Mouse (Mus musculus): ENCODE results near the gene Efhc1. TPM values are rescaled to one million over a fixed set of nuclear protein-coding genes. Genes with fewer than 3 reads are reported as not detected.

The Efhc1 gene
- polyA plus RNA-seq, 1 experiment from 2014 or later = 2.9 TPM

- ATAC-seq (ENCODE audit: insufficient number of reproducible peaks, low FRiP score, low TSS enrichment, low read depth) = no peak
Observed at GRCm38 (mm10) chr1:20951799-20952198, 373 bp downstream of the Efhc1 start.

DNA sequence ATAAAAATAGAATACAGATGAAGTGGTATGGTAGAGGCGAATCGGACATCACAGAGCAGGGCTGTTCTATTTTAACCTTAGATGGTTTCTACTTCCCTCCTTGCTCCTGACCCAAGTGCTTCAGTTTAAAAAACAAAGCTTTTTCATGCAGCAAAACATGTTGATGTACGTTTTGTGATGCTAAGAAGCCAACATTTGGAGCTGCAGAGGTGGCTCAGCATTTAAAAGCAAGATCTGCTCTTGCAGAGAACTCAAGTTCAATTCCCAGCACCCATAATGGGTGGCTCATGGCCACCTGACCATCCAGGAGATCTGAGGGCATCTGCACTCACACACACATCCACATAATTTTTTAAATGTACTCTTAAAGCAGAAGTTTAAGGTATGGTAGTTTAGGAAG, 3.5 kb downstream of the Efhc1 start:
- no peak for ATAC-seq (ENCODE audit: insufficient number of reproducible peaks, low FRiP score, low TSS enrichment, low read depth)
- Histone ChIP-seq H3K4me2 (no peak overlapping the region), H3K36me3 (no peaks in the 10 kb centered on the region), H3K9ac (no peak overlapping the region), H3K4me3 (no peak overlapping the region), H3K27ac (no peak overlapping the region), H3K27me3 (no peaks in the 10 kb centered on the region), H3K9me3 (no peaks in the 10 kb centered on the region), H3K4me1 (peaks cover 11% of the 10 kb centered on the region)
- WGBS = 82% methylated on average over 3 of the region's 3 CpGs

More at GRCm38 (mm10) chr1:20951799-20952198, 373 bp downstream of the Efhc1 start:
- Histone ChIP-seq H3K27me3 (no peaks in the 10 kb centered on the region), H3K4me2 (peak overlapping the region; percentile 74), H3K27ac (peak overlapping the region; percentile 81), H3K36me3 (no peaks in the 10 kb centered on the region), H3K4me3 (peak overlapping the region; percentile 67), H3K9ac (peak overlapping the region; percentile 62), H3K9me3 (no peaks in the 10 kb centered on the region), H3K4me1 (peaks cover 11% of the 10 kb centered on the region)
- 5% methylated on average over 16 of the region's 16 CpGs for WGBS

GRCm38 (mm10) chr1:20969642-20970041, 18.2 kb downstream of the Efhc1 start:
- Histone ChIP-seq H3K4me3 (no peak overlapping the region), H3K36me3 (no peaks in the 10 kb centered on the region), H3K4me1 (no peaks in the 10 kb centered on the region), H3K4me2 (no peak overlapping the region), H3K27ac (no peak overlapping the region), H3K9ac (no peak overlapping the region), H3K27me3 (no peaks in the 10 kb centered on the region), H3K9me3 (no peaks in the 10 kb centered on the region)
- WGBS = 86% methylated on average over 2 of the region's 2 CpGs
- no peak for ATAC-seq (ENCODE audit: insufficient number of reproducible peaks, low FRiP score, low TSS enrichment, low read depth)

DNA sequence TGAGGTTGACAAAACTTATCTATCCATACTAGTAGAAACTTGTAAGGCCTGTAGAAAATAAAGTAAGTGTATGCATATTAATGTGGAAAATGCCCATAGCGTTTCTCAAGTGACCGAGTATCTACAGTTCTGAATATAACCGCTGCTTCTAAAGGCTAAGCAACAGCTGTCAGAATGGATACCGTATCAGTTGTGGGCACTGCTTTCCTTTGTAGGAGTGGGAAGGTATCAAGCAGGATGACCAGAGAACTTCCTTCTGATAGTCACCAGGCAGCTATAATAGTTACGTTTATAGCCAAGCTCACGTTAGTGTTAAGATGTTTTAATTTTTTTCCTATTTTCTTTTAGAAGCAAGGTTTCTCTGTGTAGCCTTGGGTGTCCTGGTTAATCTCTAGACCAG, 22.0 kb downstream of the Efhc1 start:
- Histone ChIP-seq H3K4me1 (no peaks in the 10 kb centered on the region), H3K4me2 (no peak overlapping the region), H3K4me3 (no peak overlapping the region), H3K27me3 (no peaks in the 10 kb centered on the region), H3K9me3 (no peaks in the 10 kb centered on the region), H3K36me3 (no peaks in the 10 kb centered on the region), H3K27ac (no peak overlapping the region), H3K9ac (no peak overlapping the region)
- ATAC-seq (ENCODE audit: insufficient number of reproducible peaks, low FRiP score, low TSS enrichment, low read depth) = no peak
- 90% methylated on average over 6 of the region's 6 CpGs for WGBS

- H3K36me3 ChIP-seq = no peaks in the 10 kb centered on the region
- H3K9ac ChIP-seq = no peak overlapping the region
- no peaks in the 10 kb centered on the region for H3K27me3 ChIP-seq
- 55% methylated on average over 9 of the region's 9 CpGs for WGBS
- no peaks in the 10 kb centered on the region for H3K9me3 ChIP-seq
- no peak overlapping the region for H3K4me3 ChIP-seq
- no peak for ATAC-seq (ENCODE audit: insufficient number of reproducible peaks, low FRiP score, low TSS enrichment, low read depth)
- no peak overlapping the region for H3K27ac ChIP-seq
- H3K4me2 ChIP-seq = no peak overlapping the region
- no peaks in the 10 kb centered on the region for H3K4me1 ChIP-seq
Observed at GRCm38 (mm10) chr1:20974341-20975135, 23.1 kb downstream of the Efhc1 start.

DNA sequence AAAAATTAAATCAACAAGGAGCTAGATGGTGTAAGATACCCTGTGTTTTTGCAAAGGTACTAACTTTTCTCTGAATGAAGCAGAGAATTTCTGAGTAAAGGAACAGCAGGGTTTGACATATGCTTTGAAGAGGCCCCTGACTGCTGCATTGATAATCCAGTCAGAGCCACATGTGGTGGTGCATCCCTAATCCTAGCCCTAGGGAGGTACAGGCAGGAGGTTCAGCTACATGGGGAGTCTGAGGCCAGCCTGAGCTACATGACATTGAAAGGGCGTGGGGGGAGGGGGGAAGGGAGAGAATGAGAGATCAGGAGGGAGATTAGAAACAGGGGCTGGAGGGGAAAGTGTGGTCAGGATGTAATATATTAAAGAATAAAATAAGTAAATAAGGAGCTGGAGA, 29.1 kb downstream of the Efhc1 start:
- no peak overlapping the region for H3K9ac ChIP-seq
- ATAC-seq (ENCODE audit: insufficient number of reproducible peaks, low FRiP score, low TSS enrichment, low read depth) = no peak
- H3K4me1 ChIP-seq = no peaks in the 10 kb centered on the region
- no peak overlapping the region for H3K27ac ChIP-seq
- H3K9me3 ChIP-seq = no peaks in the 10 kb centered on the region
- no peaks in the 10 kb centered on the region for H3K27me3 ChIP-seq
- no peak overlapping the region for H3K4me3 ChIP-seq
- H3K4me2 ChIP-seq = no peak overlapping the region
- 83% methylated on average over 1 of the region's 1 CpGs for WGBS
- no peaks in the 10 kb centered on the region for H3K36me3 ChIP-seq

GRCm38 (mm10) chr1:20981764-20982163, 30.3 kb downstream of the Efhc1 start:
- ATAC-seq (ENCODE audit: insufficient number of reproducible peaks, low FRiP score, low TSS enrichment, low read depth) = no peak
- H3K4me2 ChIP-seq = no peak overlapping the region

GRCm38 (mm10) chr1:20984103-20984502, 32.7 kb downstream of the Efhc1 start:
- no peaks in the 10 kb centered on the region for H3K36me3 ChIP-seq
- no peaks in the 10 kb centered on the region for H3K4me1 ChIP-seq
- ATAC-seq (ENCODE audit: insufficient number of reproducible peaks, low FRiP score, low TSS enrichment, low read depth) = no peak
- H3K4me2 ChIP-seq = no peak overlapping the region
- H3K27ac ChIP-seq = no peak overlapping the region
- H3K27me3 ChIP-seq = no peaks in the 10 kb centered on the region
- H3K4me3 ChIP-seq = no peak overlapping the region
- no peak overlapping the region for H3K9ac ChIP-seq
- H3K9me3 ChIP-seq = no peaks in the 10 kb centered on the region
- WGBS = 61% methylated on average over 2 of the region's 2 CpGs

More at GRCm38 (mm10) chr1:20981764-20982163, 30.3 kb downstream of the Efhc1 start:
- H3K9ac ChIP-seq = no peak overlapping the region
- 88% methylated on average over 6 of the region's 6 CpGs for WGBS
- no peaks in the 10 kb centered on the region for H3K9me3 ChIP-seq
- H3K4me1 ChIP-seq = no peaks in the 10 kb centered on the region
- H3K4me3 ChIP-seq = no peak overlapping the region
- no peaks in the 10 kb centered on the region for H3K27me3 ChIP-seq
- no peak overlapping the region for H3K27ac ChIP-seq
- no peaks in the 10 kb centered on the region for H3K36me3 ChIP-seq

GRCm38 (mm10) chr1:20984582-20984981, 33.2 kb downstream of the Efhc1 start:
- 80% methylated on average over 4 of the region's 4 CpGs for WGBS
- no peaks in the 10 kb centered on the region for H3K27me3 ChIP-seq
- ATAC-seq (ENCODE audit: insufficient number of reproducible peaks, low FRiP score, low TSS enrichment, low read depth) = no peak
- H3K9me3 ChIP-seq = no peaks in the 10 kb centered on the region
- no peak overlapping the region for H3K9ac ChIP-seq
- H3K27ac ChIP-seq = no peak overlapping the region
- no peaks in the 10 kb centered on the region for H3K4me1 ChIP-seq
- H3K4me3 ChIP-seq = no peak overlapping the region
- H3K36me3 ChIP-seq = no peaks in the 10 kb centered on the region
- no peak overlapping the region for H3K4me2 ChIP-seq

DNA sequence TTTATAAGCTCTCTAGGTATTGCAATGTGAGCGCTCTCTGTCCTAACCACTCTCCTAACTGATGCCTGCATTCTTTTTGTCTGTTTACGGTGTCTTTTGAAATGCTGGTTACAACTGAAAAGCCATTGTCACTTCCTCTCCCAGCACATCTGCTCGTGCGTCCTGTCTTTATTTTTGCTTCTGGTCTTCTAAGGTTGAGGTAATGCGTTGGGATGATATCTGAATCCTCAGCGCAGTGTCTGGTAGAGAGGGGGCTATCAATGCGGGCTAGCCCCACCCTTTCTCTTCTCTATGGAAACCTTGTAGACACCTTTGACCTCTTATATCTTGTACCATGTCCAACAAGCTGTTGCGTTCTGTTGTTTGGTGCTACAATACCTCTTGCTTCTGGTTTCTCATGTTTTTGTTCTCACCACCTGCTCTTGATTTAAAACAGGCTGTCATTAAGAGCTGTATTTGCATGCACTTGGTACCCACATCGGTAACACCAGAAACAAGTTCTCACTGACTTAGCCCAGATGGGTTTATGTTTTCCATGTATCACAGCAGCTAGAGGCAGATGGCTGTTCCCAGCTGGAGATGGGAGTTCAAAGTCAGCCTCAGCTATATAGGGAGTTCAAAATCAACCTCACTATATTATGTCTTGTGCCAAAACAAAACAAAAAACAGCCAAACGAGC, 35.1 kb downstream of the Efhc1 start:
- 69% methylated on average over 10 of the region's 10 CpGs for WGBS
- Histone ChIP-seq H3K4me3 (no peak overlapping the region), H3K27me3 (no peaks in the 10 kb centered on the region), H3K4me1 (no peaks in the 10 kb centered on the region), H3K36me3 (no peaks in the 10 kb centered on the region), H3K9ac (no peak overlapping the region), H3K4me2 (no peak overlapping the region), H3K9me3 (no peaks in the 10 kb centered on the region), H3K27ac (no peak overlapping the region)
- ATAC-seq (ENCODE audit: insufficient number of reproducible peaks, low FRiP score, low TSS enrichment, low read depth) = no peak

DNA sequence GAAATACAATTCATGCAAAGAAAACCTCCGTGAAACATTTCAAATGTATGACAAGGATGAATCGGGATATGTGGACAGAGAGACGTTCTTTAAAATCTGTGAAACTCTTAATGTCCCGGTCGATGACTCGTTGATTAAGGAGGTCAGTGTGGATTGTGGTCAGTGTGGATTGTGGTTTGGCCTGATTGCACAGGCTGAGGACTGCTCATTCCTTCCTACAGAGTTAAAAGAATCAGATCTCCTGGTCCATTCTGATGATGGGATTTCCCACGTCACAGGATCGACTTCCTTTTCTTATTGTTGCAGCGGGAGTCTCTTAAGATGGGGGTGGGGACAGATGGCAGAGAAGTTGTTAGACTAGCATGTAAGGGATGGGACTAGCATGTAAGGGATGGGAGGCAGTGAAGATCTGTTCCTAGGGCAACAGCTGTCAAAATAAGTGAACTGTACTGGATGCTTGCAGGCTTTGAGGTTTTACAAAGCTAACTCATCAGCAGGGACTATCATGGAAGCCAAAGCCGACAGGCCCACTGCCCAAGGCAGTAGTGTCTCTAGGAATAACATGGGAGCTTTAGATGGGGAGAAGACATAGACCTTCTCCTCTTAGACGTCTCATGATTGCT, 38.1 kb downstream of the Efhc1 start:
- Histone ChIP-seq H3K27ac (no peak overlapping the region), H3K36me3 (no peaks in the 10 kb centered on the region), H3K9ac (no peak overlapping the region), H3K4me2 (no peak overlapping the region), H3K9me3 (no peaks in the 10 kb centered on the region), H3K27me3 (no peaks in the 10 kb centered on the region), H3K4me3 (no peak overlapping the region), H3K4me1 (no peaks in the 10 kb centered on the region)
- WGBS = 88% methylated on average over 11 of the region's 11 CpGs
- ATAC-seq (ENCODE audit: insufficient number of reproducible peaks, low FRiP score, low TSS enrichment, low read depth) = no peak

GRCm38 (mm10) chr1:20993690-20994089, 42.3 kb downstream of the Efhc1 start:
- Histone ChIP-seq H3K9me3 (no peaks in the 10 kb centered on the region), H3K4me2 (no peak overlapping the region), H3K27ac (no peak overlapping the region), H3K27me3 (no peaks in the 10 kb centered on the region), H3K9ac (no peak overlapping the region), H3K4me3 (no peak overlapping the region), H3K36me3 (0 out of 2 replicates have a peak, but pooled peaks cover 1% of the 10 kb centered on the region), H3K4me1 (peaks cover 4% of the 10 kb centered on the region)
- 77% methylated on average over 3 of the region's 3 CpGs for WGBS
- ATAC-seq (ENCODE audit: insufficient number of reproducible peaks, low FRiP score, low TSS enrichment, low read depth) = no peak

Data from limb, embryonic 15.5 days (tissue).